Mouse (Mus musculus) splenic B cell, adult 2 months (primary cell): Measurements from ENCODE around the gene Map1b.

ENCODE experiments used
- DNase-seq: peaks from one replicate; pipeline ENCODE4 v3.0.0-alpha.2; 2011; ENCODE audit warnings: low read depth, low spot score
- H3K27me3 ChIP-seq: 2 replicates; pipeline ENCODE4 v1.6.1; 2012; ENCODE audit warnings: mild to moderate bottlenecking, low read length, moderate library complexity, mixed read lengths; ENCODE audit not compliant: control insufficient read depth, poor library complexity, insufficient read depth, severe bottlenecking
- H3K36me3 ChIP-seq: 2 replicates; pipeline ENCODE4 v1.6.1; 2012; ENCODE audit warnings: mild to moderate bottlenecking, low read length, moderate library complexity, mixed read lengths; ENCODE audit not compliant: control insufficient read depth, poor library complexity, insufficient read depth, severe bottlenecking

Gene Map1b

GRCm38 (mm10) chr13:99440228-99440627 is 76.1 kb downstream of the Map1b start:
- no peaks in the 10 kb centered on the region for H3K27me3 ChIP-seq
- no peak for DNase-seq
- H3K36me3 ChIP-seq: no peaks in the 10 kb centered on the region

DNA sequence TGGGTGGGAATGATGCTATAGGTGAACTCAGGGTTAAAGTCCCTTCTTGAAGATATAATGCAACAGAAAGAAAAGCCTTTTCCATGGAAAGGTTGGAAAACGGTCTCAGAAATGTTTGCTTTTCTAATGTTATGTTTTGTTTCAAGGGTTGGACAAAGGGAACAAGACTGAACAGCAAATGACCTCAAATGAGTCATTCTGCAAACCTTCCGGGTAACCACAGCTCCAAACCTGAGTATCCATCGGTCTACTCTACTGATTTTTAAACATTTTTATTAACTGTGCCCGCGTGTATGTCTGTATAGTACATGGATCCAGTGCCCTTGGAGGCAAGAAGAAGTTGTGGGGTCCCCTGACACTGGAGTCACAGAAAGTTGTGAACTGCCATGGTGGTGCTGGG is 77.0 kb downstream of the Map1b start:
- Histone ChIP-seq H3K36me3 (no peaks in the 10 kb centered on the region), H3K27me3 (no peaks in the 10 kb centered on the region)
- DNase-seq: no peak

DNA sequence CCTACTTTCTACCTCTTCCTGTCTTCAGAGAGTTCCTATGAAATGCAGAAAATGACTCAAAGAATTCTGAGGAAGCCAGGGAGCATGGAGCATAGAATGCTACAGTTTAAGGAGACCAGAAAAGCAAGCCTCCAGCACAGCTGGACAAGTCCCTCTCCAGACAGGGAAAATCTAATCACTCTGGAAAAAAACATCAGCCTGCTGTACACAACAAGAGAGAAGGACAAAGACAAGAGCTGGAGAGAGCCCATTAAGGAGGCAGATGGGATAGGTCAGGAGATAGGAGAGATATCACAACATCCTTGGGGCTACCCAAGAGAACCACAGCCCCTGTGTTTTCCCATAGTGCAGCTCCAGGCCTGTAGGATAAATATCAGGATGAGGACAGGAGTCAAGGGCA is 79.3 kb downstream of the Map1b start:
- DNase-seq: no peak
- Histone ChIP-seq H3K27me3 (no peaks in the 10 kb centered on the region), H3K36me3 (no peaks in the 10 kb centered on the region)

GRCm38 (mm10) chr13:99434494-99434893 is 81.8 kb downstream of the Map1b start:
- Histone ChIP-seq H3K36me3 (no peaks in the 10 kb centered on the region), H3K27me3 (no peaks in the 10 kb centered on the region)
- no peak for DNase-seq

- DNase-seq: no peak
- Histone ChIP-seq H3K27me3 (no peaks in the 10 kb centered on the region), H3K36me3 (no peaks in the 10 kb centered on the region)
Observed at GRCm38 (mm10) chr13:99433068-99434008, 83.0 kb downstream of the Map1b start.

- Histone ChIP-seq H3K36me3 (no peaks in the 10 kb centered on the region), H3K27me3 (no peaks in the 10 kb centered on the region)
- DNase-seq: no peak
Observed at GRCm38 (mm10) chr13:99423581-99423980, 92.8 kb downstream of the Map1b start.

GRCm38 (mm10) chr13:99416601-99417000 is 99.7 kb downstream of the Map1b start:
- Histone ChIP-seq H3K36me3 (no peaks in the 10 kb centered on the region; the same call in 1 of the 2 replicates), H3K27me3 (no peaks in the 10 kb centered on the region)
- no peak for DNase-seq

DNA sequence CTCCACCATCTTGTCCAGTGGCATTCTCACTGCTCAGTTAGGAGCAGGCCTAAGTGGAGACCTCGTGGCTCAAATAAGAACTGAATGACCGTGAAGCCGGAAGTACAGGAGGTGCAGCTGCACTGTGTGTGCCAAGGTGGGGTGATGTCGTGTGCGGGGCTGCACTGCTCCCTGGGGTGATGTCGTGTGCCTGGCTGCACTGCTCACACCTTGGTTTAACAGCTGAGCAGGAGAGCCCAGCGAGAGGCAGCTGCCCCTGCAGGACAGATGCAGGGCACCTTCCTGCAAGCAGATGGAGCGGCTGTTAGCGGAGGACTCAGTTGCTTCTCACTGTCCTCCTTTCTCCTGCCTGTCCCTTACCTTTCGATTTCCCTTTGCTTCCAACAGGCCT is 102.0 kb downstream of the Map1b start:
- DNase-seq: no peak
- H3K36me3 ChIP-seq: no peaks in the 10 kb centered on the region; the same call in 1 of the 2 replicates
- H3K27me3 ChIP-seq: no peaks in the 10 kb centered on the region

GRCm38 (mm10) chr13:99413481-99414351 is 102.6 kb downstream of the Map1b start:
- no peaks in the 10 kb centered on the region; the same call in 1 of the 2 replicates for H3K36me3 ChIP-seq
- H3K27me3 ChIP-seq: no peaks in the 10 kb centered on the region
- DNase-seq: no peak

GRCm38 (mm10) chr13:99412477-99413080 is 103.8 kb downstream of the Map1b start:
- no peaks in the 10 kb centered on the region for H3K36me3 ChIP-seq
- H3K27me3 ChIP-seq: no peaks in the 10 kb centered on the region
- no peak for DNase-seq

GRCm38 (mm10) chr13:99411761-99412160 is 104.6 kb downstream of the Map1b start:
- Histone ChIP-seq H3K36me3 (no peaks in the 10 kb centered on the region), H3K27me3 (no peaks in the 10 kb centered on the region)
- no peak for DNase-seq

- no peaks in the 10 kb centered on the region for H3K36me3 ChIP-seq
- no peak for DNase-seq
- no peaks in the 10 kb centered on the region for H3K27me3 ChIP-seq
Observed at GRCm38 (mm10) chr13:99410611-99411515, 105.5 kb downstream of the Map1b start.

GRCm38 (mm10) chr13:99409216-99409615 is 107.1 kb downstream of the Map1b start:
- H3K27me3 ChIP-seq: no peaks in the 10 kb centered on the region
- no peak for DNase-seq
- no peaks in the 10 kb centered on the region; the same call in 1 of the 2 replicates for H3K36me3 ChIP-seq

- DNase-seq: no peak
- Histone ChIP-seq H3K36me3 (peaks cover 2% of the 10 kb centered on the region), H3K27me3 (no peaks in the 10 kb centered on the region)
Observed at GRCm38 (mm10) chr13:99399373-99399772, 117.0 kb downstream of the Map1b start.
